Mouse (Mus musculus) adrenal gland, postnatal 10 days (tissue): ENCODE measurements around the gene Caln1. TPM values are rescaled to one million over a fixed set of nuclear protein-coding genes. Genes with fewer than 3 reads are reported as not detected.
"Not testable (repeated sequence)": the region's sequence is repeated elsewhere in the genome, so short reads cannot be mapped to it uniquely, and the experiment has no call there.

Source experiments
- DNase-seq: peaks from one replicate; pipeline ENCODE4 v3.0.0; 2021; ENCODE audit warnings: mixed read lengths
- total RNA-seq, 2 experiments: library from RNA; stranded (reverse); gene quantifications; 2 replicates each; pipeline ENCODE4 v1.2.3; 2021

Gene Caln1
- total RNA-seq, 2 experiments from 2014 or later: 26.8 to 33.5 TPM

- no peak for DNase-seq
These were observed 151.3 kb downstream of the Caln1 start for GRCm38 (mm10) chr5:130520527-130520926.

GRCm38 (mm10) chr5:130527416-130527815 lies 158.2 kb downstream of the Caln1 start:
- no peak for DNase-seq

- no peak for DNase-seq
These were observed 178.2 kb downstream of the Caln1 start for GRCm38 (mm10) chr5:130547496-130547895.

GRCm38 (mm10) chr5:130553916-130554315 lies 184.7 kb downstream of the Caln1 start:
- peak; percentile 59 for DNase-seq

GRCm38 (mm10) chr5:130563146-130563545 lies 193.9 kb downstream of the Caln1 start:
- DNase-seq: peak; percentile 53

- no peak for DNase-seq
These were observed 196.7 kb downstream of the Caln1 start for GRCm38 (mm10) chr5:130566002-130566401.

GRCm38 (mm10) chr5:130577581-130577980 lies 208.3 kb downstream of the Caln1 start:
- peak; percentile 13 for DNase-seq

GRCm38 (mm10) chr5:130584042-130584441 lies 214.8 kb downstream of the Caln1 start:
- DNase-seq: no peak

- peak; percentile 40 for DNase-seq
These were observed 217.0 kb downstream of the Caln1 start for GRCm38 (mm10) chr5:130586257-130586656.

- no peak for DNase-seq
These were observed 227.3 kb downstream of the Caln1 start for GRCm38 (mm10) chr5:130596541-130596940.

GRCm38 (mm10) chr5:130613657-130614056 lies 244.4 kb downstream of the Caln1 start:
- no peak for DNase-seq

- peak; percentile 9 for DNase-seq
These were observed 245.0 kb downstream of the Caln1 start for GRCm38 (mm10) chr5:130614209-130614608.

GRCm38 (mm10) chr5:130620060-130620459 lies 250.8 kb downstream of the Caln1 start:
- no peak for DNase-seq

- peak; percentile 86 for DNase-seq
These were observed 254.0 kb downstream of the Caln1 start for GRCm38 (mm10) chr5:130623206-130623605.

- no peak for DNase-seq
These were observed 258.5 kb downstream of the Caln1 start for GRCm38 (mm10) chr5:130627800-130628199.

GRCm38 (mm10) chr5:130635397-130635796 lies 266.1 kb downstream of the Caln1 start:
- no peak for DNase-seq

- DNase-seq: no peak
These were observed 272.6 kb downstream of the Caln1 start for GRCm38 (mm10) chr5:130641881-130642280.

GRCm38 (mm10) chr5:130646126-130646525 lies 276.9 kb downstream of the Caln1 start:
- not testable (repeated sequence) for DNase-seq

- no peak for DNase-seq
These were observed 288.9 kb downstream of the Caln1 start for GRCm38 (mm10) chr5:130658141-130658540.

- DNase-seq: no peak
These were observed 296.8 kb downstream of the Caln1 start for GRCm38 (mm10) chr5:130666091-130666490.

- no peak for DNase-seq
These were observed 303.3 kb downstream of the Caln1 start for GRCm38 (mm10) chr5:130672588-130672987.

- DNase-seq: no peak
These were observed 303.8 kb downstream of the Caln1 start for GRCm38 (mm10) chr5:130673092-130673491.

GRCm38 (mm10) chr5:130677895-130678294 lies 308.6 kb downstream of the Caln1 start:
- no peak for DNase-seq

GRCm38 (mm10) chr5:130685911-130686658 lies 316.8 kb downstream of the Caln1 start:
- DNase-seq: peak; percentile 31
